ENCODE assay signal across 8 mouse cellular contexts in the genomic region with DNA sequence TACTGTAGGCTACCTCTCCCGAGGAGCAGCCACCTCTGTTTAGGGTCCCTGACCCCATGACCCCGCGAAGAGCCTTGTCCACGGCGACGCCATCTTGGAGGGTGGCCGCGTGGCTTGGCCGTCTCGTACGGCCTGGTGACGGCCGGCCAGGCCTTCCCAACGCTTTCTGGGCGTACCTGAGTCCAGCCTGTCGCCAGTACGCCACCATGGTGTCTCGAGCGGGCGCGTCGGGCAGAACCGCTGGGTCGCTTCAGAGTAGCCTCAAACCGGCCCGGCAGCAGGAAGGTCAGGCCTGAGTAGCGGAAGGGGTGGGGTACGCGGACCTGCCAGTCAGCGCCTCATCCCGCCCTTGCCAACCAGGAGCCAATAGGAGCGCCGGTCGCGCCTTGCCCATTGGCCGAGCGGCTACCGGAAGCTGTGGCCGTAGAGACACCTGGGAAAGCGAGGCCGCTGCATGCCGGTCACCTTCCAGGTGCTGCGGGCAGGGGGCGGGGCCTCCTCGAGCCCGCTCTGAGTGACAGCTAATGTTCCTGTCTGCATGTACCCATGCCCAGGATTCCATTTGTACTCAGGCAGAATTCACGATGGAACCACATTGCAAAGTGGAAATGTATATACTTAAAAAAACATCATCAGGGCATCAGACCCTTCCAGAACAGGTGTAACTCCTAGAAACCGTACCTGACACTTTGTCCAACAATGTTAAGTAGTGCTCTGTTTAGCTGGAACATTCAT. TPM values are rescaled to one million over a fixed set of nuclear protein-coding genes. Genes with fewer than 3 reads are reported as not detected.
DNase-seq lines count a peak whose midpoint lies in the region; ATAC-seq and TF ChIP-seq lines count a peak whose summit lies in the region.

A gene (minus strand): TSS at position 317 of the 735 bp plus-strand sequence.

- peak within 1 kb of the TSS; percentile 84 for H3K4me3 ChIP-seq in bone marrow macrophage, adult 2 months (ENCODE audit: insufficient read depth, low read length)
- H3K4me3 ChIP-seq in embryonic fibroblast, embryonic 13.5 days (ENCODE audit: insufficient read depth, low read length) = peak within 1 kb of the TSS; percentile 62
- peak within 1 kb of the TSS; percentile 81 for H3K4me3 ChIP-seq in heart, embryonic 10.5 days
- H3K4me3 ChIP-seq in kidney, embryonic 15.5 days (replicated peaks) = peak within 1 kb of the TSS; percentile 91

- 2% methylated on average over 48 of the region's 48 CpGs for WGBS in heart, embryonic 10.5 days
- WGBS in kidney, embryonic 15.5 days = 2% methylated on average over 48 of the region's 48 CpGs

- ATAC-seq in kidney, embryonic 15.5 days (replicated peaks; ENCODE audit: low FRiP score) = peak; percentile 100
- peak; percentile 98 for ATAC-seq in monocyte, adult 5-6 weeks (replicated peaks; ENCODE audit: insufficient number of reproducible peaks, low FRiP score, low TSS enrichment, poor library complexity, severe bottlenecking)

- H3K4me1 ChIP-seq in bone marrow macrophage, adult 2 months (ENCODE audit: control insufficient read depth, insufficient read depth, low read length) = peaks cover 3% of the 10 kb centered on the region
- no peaks in the 10 kb centered on the region for H3K4me1 ChIP-seq in embryonic fibroblast, embryonic 13.5 days (ENCODE audit: control insufficient read depth, insufficient read depth, low read length)
- peaks cover 11% of the 10 kb centered on the region for H3K4me1 ChIP-seq in heart, embryonic 10.5 days
- peaks cover 18% of the 10 kb centered on the region for H3K4me1 ChIP-seq in kidney, embryonic 15.5 days

- peak within 1 kb of the TSS; percentile 83 for H3K9ac ChIP-seq in kidney, embryonic 15.5 days

- H3K27me3 ChIP-seq in heart, embryonic 10.5 days (ENCODE audit: insufficient read depth, poor library complexity, severe bottlenecking) = no peaks in the 10 kb centered on the region
- H3K27me3 ChIP-seq in kidney, embryonic 15.5 days = no peaks in the 10 kb centered on the region

- H3K27ac ChIP-seq in bone marrow macrophage, adult 2 months (ENCODE audit: insufficient read depth, low read depth, low read length) = peak within 1 kb of the TSS; percentile 54
- no peak within 1 kb of the TSS for H3K27ac ChIP-seq in embryonic fibroblast, embryonic 13.5 days (ENCODE audit: insufficient read depth, low read length)
- peak within 1 kb of the TSS; percentile 99 for H3K27ac ChIP-seq in heart, embryonic 10.5 days
- peak within 1 kb of the TSS; percentile 84 for H3K27ac ChIP-seq in kidney, embryonic 15.5 days

- no peak for TF ChIP-seq POLR2A in bone marrow macrophage, adult 2 months (IDR thresholded peaks at IDR 0.05; ENCODE audit: borderline replicate concordance, low read depth, low read length)
- peak; percentile 56 for TF ChIP-seq POLR2A in embryonic fibroblast, embryonic 13.5 days (IDR thresholded peaks at IDR 0.05; ENCODE audit: low read depth, low read length)

- peak within 1 kb of the TSS; percentile 90 for H3K4me2 ChIP-seq in kidney, embryonic 15.5 days

- H3K36me3 ChIP-seq in heart, embryonic 10.5 days = peaks cover 70% of the 10 kb centered on the region
- H3K36me3 ChIP-seq in kidney, embryonic 15.5 days = peaks cover 66% of the 10 kb centered on the region

- no peaks in the 10 kb centered on the region for H3K9me3 ChIP-seq in heart, embryonic 10.5 days
- no peaks in the 10 kb centered on the region for H3K9me3 ChIP-seq in kidney, embryonic 15.5 days (replicated peaks)

- peak; percentile 96 for DNase-seq in A20 (ENCODE audit: low read depth, low spot score)
- DNase-seq in heart, embryonic 10.5 days (ENCODE audit: low spot score) = peak; percentile 99
- peak; percentile 97 for DNase-seq in liver
- DNase-seq in spleen, postnatal 4 days (ENCODE audit: low spot score in 2 of 2) = peak; percentile 94 to 97

- TF ChIP-seq CTCF in bone marrow macrophage, adult 2 months (IDR thresholded peaks at IDR 0.05; ENCODE audit: low read depth, low read length) = no peak
- no peak for TF ChIP-seq CTCF in embryonic fibroblast, embryonic 13.5 days (IDR thresholded peaks at IDR 0.05; ENCODE audit: borderline replicate concordance, insufficient read depth, low read length)

RNA-seq across cellular contexts. Expression of the gene that starts here (rescaled TPM):
- 460 TPM in 2 replicates for polyA plus RNA-seq in bone marrow macrophage, adult 2 months (2012; ENCODE audit: insufficient read depth, insufficient read length, missing spikeins)
- 240 and 279 TPM in 2 replicates for polyA plus RNA-seq in embryonic fibroblast, embryonic 13.5 days (2011; ENCODE audit: insufficient read length, low read depth, missing spikeins)
- polyA plus RNA-seq in heart, embryonic 10.5 days (2016; fragmentation: Nextera tagmentation; extraction: Ambion mirVana) = 675 and 791 TPM in 2 replicates
- 849 and 854 TPM in 2 replicates for polyA plus RNA-seq in kidney, embryonic 15.5 days (2015; fragmentation: Nextera tagmentation; extraction: Ambion mirVana)
- 143 to 289 TPM (median 191 TPM) in 3 replicates for total RNA-seq in monocyte, adult 5-6 weeks (2017)
